Mouse (Mus musculus) lung, adult 2 months (tissue): Measurements from ENCODE around the gene St6galnac1.

Experiments
- CTCF ChIP-seq: fragments of 200-500 bp; IDR thresholded peaks from 2 replicates; pipeline ENCODE4 v1.5.1; 2011; ENCODE audit warnings: mild to moderate bottlenecking, low read length, control low read depth; ENCODE audit not compliant: insufficient read depth
- POLR2A ChIP-seq: fragments of 200-500 bp; IDR thresholded peaks from 2 replicates; pipeline ENCODE4 v1.6.1; 2011; ENCODE audit warnings: low read depth, mild to moderate bottlenecking, control low read depth, low read length, borderline replicate concordance; ENCODE audit errors: extremely low read depth

DNA sequence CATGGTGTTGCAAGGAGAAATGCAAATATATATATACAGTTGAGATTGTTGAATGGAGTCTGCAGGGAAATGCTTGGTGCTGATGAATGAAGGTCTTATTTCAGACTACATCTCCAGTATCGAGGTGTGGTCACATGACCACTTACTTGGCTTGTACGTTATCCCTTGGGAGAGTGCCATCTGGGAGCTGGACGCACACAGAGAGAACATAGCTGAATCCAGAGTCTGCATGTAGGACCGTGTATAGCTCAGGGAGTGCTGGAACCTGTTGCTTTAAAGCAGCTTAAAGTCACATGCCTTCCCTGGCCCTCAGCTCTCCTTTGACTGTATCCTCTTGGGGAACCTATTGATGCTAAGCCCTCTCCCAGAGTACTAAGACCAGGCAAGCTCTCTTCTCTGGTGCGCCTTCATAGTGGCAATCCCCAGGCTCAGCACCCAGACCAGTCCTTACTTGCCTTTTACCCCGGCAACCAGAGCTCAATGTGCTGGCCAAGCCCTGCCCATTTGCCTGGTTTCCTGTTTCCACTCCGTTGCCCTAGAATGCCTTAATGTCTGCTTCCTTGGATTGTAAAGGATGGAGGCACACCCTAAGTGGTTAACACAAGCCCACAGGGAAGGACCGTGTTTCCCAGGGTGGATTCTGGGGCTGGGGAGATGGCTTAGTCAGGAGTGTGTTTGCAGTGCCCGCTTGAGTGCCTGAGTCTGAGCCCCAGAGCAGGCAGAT is 53.6 kb downstream of the St6galnac1 start:
- TF ChIP-seq POLR2A: no peak
- TF ChIP-seq CTCF: no peak
